Mouse (Mus musculus) spleen, postnatal 10 days (tissue): Measurements from ENCODE around the gene Aox2.

Source experiments
- DNase-seq, 2 experiments: peaks; one replicate each; pipeline ENCODE4 v3.0.0; 2021 to 2022; ENCODE audit warnings: low spot score in 2 of 2

Aox2 gene

GRCm38 (mm10) chr1:58278026-58278425, at the start of gene Aox2:
Gene Aox2 (plus strand): TSS chr1:58278326.
- DNase-seq: no peak

- DNase-seq: no peak
These were observed 49.2 kb upstream of the Aox2 start for GRCm38 (mm10) chr1:58228916-58229315.

GRCm38 (mm10) chr1:58229774-58230173, 48.4 kb upstream of the Aox2 start:
- no peak for DNase-seq

- no peak for DNase-seq
These were observed 47.6 kb upstream of the Aox2 start for GRCm38 (mm10) chr1:58230542-58230941.

- DNase-seq: no peak
These were observed 42.7 kb upstream of the Aox2 start for GRCm38 (mm10) chr1:58235405-58235804.

GRCm38 (mm10) chr1:58237527-58238299, 40.4 kb upstream of the Aox2 start:
- DNase-seq: peak; percentile 6 to 26

- DNase-seq: no peak
These were observed 39.7 kb upstream of the Aox2 start for GRCm38 (mm10) chr1:58238440-58238839.

- DNase-seq: no peak
These were observed 39.2 kb upstream of the Aox2 start for GRCm38 (mm10) chr1:58238961-58239360.

- no peak for DNase-seq
These were observed 37.8 kb upstream of the Aox2 start for GRCm38 (mm10) chr1:58240347-58240746.

- DNase-seq: no peak
These were observed 33.6 kb upstream of the Aox2 start for GRCm38 (mm10) chr1:58244487-58244886.

- no peak for DNase-seq
These were observed 29.6 kb upstream of the Aox2 start for GRCm38 (mm10) chr1:58248518-58248917.

- DNase-seq: no peak
These were observed 24.7 kb upstream of the Aox2 start for GRCm38 (mm10) chr1:58253466-58253865.

GRCm38 (mm10) chr1:58257195-58257991, 20.7 kb upstream of the Aox2 start:
- no peak for DNase-seq

- DNase-seq: no peak
These were observed 17.8 kb upstream of the Aox2 start for GRCm38 (mm10) chr1:58260311-58260710.

GRCm38 (mm10) chr1:58268231-58268630, 9.9 kb upstream of the Aox2 start:
- DNase-seq: no peak

GRCm38 (mm10) chr1:58270807-58271569, 7.1 kb upstream of the Aox2 start:
- DNase-seq: peak in 1 of 2 experiments; percentile 58

GRCm38 (mm10) chr1:58275879-58276278, 2.2 kb upstream of the Aox2 start:
- DNase-seq: no peak

GRCm38 (mm10) chr1:58278513-58278912, 387 bp downstream of the Aox2 start:
- DNase-seq: no peak

- DNase-seq: no peak
These were observed 2.3 kb downstream of the Aox2 start for GRCm38 (mm10) chr1:58280381-58280780.

- no peak for DNase-seq
These were observed 3.0 kb downstream of the Aox2 start for GRCm38 (mm10) chr1:58280939-58281624.

- DNase-seq: no peak
These were observed 3.5 kb downstream of the Aox2 start for GRCm38 (mm10) chr1:58281625-58281988.

- no peak for DNase-seq
These were observed 6.4 kb downstream of the Aox2 start for GRCm38 (mm10) chr1:58284505-58284904.
